Mouse (Mus musculus) MEL-GATA-1-ER (cell line): ENCODE data around the gene Arel1.

Experiments used
- DNase-seq: peaks from one replicate; pipeline ENCODE4 v3.0.0-alpha.2; 2012; ENCODE audit warnings: low read depth; ENCODE audit errors: extremely low read depth

The Arel1 gene

DNA sequence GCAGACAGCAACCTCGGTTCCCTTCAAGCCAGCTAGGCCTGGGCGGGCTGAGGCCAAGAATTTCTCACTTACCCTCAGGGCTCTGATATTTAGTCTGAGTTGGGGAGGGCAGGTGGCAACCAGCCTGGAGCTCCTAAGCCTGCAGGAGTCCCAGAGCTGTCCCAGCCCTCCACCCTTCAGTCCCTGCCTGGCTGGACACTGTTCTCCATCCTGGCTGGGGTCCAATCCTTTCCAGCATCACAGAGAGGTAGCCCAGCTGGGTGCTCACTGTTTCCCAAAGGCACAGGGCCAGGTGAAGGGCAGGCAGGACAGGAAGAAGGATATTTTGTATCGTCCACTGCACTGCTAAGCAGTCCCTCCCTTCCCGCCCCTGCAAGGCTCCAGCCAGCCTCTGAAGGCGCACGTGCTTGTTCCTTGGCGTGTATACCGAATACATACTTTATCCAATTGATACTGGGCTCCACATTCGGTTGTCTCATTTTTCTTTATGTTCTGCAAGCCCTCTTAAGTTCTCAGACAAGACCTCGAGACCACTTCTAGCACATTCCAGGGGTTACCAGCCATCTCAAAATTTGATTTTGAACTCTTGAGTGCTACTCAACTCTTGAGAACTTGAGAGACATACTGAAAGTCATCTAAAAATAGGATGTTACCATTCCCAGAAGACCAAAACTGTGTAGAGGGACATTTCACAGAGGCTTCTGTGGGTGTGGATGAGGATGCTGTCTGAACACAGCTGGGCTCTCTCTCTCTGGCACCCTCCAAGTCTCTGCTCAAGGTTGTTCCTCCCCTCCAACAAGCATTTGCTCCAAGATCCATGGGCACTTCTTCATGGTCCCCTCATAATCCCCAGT is 62.8 kb downstream of the Arel1 start:
- DNase-seq, result no peak

DNA sequence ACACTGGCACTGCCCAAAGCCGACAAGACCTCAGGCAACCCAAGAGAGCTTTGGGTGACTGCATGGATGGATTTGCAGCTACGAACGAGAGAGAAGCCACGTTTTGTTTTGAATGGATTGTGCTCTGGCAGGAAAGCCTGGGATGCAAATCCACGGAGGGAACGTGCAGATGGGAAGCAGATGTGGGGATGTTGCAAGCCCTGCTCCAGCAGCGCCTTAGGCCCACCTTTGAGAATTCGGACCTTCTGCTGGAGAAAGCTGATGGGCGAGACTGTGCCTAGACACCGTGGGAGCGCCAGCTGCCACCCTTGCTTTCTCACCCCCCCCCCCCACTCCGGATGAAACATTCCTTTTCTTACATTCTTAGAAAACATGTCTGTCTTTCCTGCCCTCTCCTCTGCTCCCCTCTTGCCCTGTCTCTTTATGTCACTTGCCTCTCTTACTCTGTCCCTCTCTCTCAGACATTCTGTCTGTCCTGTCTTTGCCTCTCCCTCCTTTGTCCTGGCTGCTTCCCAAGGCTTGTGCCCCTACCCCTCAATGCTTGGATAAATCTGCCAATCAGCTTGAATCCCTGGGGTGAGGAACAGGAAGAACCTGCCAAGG is 63.6 kb downstream of the Arel1 start:
- DNase-seq, result no peak

DNA sequence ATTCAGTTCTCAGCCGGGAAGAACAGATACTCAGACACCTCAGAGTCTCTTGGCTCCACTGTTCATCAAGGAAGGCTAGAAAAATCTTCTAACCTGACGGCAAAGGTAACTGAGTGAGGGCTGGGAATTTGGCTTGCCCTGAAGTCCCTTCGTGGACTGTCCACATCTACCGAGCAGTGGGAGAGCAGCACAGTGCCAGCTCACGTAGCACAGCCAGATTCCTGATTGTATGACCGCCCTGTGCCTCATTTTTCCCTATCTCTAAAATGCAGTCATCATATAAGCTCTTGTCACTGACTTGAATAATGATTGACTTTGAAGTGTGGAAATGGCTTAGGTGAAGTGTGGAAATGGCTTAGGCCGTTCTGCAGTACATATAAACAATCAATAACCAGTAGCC is 66.3 kb downstream of the Arel1 start:
- no peak for DNase-seq

DNA sequence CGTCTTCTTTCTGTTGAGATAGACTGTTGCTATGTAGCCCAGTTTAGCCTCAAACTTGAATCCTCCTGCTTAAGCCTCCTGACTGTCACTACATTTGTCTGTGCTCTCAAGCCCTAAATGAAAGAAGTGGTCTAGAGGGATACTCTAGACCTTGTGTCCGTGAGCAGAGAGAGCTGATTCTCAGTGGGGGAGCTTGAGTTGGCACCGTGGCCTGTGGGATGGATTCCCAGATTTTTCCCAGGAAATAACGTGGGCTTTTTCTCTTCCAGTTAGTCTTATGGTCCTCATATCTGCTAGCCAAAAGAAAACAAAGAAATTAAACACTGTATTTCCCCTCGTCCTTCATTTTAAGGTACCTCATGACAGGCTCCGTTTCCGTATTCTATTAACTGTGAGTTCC is 70.4 kb downstream of the Arel1 start:
- DNase-seq, result no peak

DNA sequence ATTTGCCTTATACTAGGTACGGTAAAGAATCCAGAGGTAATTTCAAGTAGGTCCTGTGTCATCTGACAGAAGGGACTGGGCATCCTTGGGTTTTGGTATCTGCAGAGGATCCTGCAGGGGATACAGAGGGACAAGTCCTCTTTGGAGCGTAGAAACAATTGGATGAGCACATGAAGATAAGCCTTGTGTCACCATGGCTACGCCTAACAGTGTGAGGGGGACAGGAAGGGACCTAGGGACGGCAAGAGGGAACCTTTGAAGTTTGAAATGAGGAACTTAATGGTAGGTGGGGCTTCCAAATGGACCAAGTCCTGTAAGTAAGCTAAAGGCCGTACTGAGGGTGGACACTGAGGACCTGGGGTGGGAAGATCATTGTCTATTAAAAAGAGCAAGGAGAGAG is 73.4 kb downstream of the Arel1 start:
- peak; percentile 63 for DNase-seq

DNA sequence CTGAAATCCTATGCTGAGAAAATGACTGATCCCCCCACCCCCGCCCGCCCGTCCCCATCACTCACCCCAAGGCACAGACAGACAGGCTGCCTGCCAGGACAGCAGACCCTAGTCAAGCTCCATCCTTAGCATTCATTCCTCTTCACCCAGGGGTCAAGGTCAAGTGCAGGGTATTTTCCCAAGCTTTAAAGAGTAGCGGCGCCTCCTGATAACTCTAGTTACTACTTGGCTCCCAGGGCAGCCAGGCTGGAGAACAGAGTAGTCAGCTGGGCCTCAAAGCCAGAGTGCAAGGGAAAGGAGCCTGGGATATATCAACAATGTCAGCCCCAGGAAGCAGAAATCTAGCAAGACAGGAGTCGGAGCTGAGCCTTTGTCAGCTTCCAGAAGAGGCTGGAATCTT is 74.5 kb downstream of the Arel1 start:
- no peak for DNase-seq

DNA sequence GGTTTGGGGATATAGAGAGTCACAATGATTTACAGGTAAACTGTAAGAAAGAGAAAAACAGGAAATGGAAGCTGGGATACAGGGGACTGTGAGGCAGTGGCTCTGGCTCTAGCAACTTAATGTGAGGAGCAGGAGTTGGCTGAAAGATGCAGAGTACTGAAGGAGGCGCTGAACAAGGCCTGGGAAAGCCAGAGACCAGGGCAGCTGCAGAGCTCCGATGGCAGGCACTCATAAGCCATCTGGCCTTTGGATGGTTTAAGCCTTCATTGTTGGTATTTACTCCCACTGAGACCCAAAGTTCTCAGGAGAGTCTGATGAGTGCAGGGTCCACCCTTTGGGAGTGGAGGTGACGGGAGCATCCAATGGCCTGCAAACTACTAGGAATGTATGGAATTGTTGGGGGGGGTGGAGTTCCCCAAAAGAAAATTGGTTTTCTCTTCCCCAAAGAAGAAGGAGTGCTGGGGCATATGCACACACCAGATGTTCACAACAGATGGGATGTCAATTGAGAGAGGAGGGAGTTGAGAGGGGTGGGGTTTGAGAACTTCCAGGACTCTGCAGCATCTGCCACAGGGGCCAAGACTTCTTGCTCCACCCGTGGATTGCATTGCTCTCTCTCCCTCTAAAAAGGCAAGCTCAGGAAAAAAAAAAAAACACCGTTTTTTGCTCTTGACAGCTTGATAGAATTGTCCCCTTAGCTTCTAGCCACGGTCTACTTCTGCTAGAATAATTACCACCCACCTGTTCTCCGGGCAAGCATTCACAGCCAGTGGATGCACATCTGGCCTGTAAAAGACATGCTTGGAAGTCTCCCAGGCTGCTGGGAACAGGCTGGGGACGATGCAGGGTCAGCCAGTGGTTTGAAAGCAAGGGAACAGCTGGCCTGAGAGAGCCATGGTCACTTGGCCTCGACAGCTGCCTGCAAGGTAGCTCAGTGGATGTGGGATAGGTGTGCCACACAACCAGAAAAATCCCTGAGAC is 76.8 kb downstream of the Arel1 start:
- no peak for DNase-seq

DNA sequence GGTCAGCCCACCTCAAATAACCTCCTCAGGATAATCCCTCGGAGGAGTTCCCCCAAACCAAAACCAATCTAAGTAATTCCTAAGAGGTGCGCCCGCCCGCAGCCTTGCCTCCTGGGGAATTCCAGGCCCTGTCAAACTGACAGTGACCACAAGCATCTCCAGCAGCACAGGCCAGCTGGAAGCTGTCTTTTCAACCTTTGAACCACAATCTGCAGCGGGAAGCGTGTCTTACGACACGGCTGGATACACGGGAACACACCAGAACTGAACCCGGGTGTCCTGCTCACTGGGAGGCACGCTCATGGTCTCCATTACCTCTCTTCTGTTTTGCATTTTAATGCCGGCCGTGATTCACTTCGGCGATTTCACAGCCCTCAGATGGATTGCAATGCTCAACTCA is 80.4 kb downstream of the Arel1 start:
- no peak for DNase-seq

DNA sequence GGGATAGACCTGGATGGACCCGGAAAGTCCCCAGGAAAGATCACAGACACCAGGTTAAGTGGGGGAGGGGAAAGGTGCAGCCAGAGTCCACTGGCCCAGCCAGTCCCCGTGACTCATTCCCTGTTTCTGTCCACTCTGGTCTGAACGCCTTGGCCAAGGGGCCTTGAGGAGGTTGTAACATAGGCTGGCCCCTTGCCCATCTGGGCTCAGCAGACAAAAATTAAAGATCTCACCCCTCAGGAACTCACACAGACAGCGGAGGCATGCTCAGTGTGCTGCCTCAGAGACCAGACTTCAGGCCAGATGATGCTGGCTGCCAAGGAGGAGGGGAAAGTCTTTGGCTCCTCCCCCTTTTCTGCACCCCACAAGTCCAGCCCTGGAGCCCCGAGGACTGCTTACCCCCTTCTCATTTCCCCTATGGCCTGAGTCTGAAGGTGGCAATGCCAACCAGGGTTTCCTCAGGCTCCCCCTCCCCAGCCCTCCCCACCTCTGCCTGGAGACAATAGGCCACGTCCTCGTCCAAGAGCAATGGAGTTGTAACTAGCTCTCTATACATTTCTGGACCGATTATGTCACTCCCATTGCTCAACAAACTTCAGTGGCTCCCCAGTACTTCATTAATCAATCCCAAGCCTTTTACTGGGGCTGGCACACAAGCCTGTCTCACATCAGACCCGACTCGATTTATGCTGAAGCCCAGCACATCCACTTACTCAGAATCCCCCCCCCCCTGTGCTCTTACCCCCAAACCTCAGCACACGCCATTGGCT is 85.4 kb downstream of the Arel1 start:
- DNase-seq, result no peak

DNA sequence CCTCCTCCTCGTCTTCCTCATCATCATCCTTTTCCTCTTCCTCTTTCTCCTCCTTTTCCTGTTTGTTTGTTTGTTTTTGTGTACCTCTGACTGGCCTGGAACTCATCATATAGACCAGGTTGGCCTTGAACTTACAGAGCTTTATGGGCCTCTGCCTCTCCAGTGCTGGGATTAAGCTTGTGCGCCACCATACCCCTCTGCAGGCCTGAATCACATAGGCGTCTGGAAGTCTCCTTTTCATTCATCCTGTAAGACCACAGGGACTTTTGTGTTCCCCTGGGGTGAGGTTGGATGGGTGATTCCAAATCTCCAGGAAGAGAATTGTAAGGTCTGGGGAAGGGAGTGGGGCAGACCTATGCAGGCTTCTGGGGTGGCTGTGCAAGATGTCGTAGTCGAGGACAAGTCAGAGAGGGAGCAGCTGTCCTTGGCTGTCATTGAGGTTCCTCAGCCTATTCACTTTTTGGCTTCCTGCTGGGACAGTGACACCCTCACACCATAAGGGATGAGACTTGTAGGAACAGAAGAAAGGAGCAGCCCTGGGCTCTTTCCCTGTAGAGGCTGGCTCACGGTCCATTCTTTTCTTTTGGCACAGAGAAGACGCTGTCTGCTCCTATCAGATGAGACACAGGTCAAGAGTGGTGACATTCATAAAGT is 86.2 kb downstream of the Arel1 start:
- DNase-seq, result no peak

DNA sequence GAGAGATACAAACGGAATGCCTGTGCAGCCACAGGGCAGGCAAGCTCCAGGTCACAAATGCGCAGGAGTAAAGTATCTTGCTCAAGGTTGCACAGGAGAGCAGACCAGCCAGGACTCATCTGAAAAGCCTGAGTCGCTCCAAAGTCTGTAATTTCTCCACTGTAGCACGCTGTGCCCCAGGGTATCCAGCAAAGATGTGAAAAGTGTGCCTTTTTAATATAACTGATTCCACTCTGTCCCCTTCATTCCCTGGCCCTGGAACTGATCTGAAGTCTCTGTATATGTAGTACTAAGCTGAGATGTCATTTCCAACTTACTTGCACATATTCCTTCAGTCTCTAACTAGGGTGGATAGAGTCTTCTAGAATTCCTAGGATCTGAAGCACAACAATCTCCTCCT is 87.9 kb downstream of the Arel1 start:
- DNase-seq, result no peak

DNA sequence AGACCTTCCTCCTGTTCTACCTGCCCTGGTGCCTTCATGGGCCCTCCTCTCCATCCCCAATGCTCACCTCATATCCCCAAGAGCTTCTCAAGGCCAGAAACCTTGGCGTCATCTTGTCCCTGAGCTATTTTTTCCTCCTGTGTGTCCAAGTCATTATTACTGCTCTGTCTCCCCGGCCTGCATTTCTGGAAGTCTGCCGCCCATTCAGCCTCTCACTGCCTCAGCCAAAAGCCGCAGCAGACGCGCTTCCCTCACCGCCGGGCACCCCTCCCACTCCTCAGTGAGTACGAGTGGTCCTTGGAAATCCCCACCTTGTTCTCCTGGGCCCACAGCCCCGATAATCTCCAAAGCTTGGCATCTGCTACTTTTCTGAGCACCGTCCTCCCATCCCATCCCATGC is 90.6 kb downstream of the Arel1 start:
- DNase-seq, result no peak

DNA sequence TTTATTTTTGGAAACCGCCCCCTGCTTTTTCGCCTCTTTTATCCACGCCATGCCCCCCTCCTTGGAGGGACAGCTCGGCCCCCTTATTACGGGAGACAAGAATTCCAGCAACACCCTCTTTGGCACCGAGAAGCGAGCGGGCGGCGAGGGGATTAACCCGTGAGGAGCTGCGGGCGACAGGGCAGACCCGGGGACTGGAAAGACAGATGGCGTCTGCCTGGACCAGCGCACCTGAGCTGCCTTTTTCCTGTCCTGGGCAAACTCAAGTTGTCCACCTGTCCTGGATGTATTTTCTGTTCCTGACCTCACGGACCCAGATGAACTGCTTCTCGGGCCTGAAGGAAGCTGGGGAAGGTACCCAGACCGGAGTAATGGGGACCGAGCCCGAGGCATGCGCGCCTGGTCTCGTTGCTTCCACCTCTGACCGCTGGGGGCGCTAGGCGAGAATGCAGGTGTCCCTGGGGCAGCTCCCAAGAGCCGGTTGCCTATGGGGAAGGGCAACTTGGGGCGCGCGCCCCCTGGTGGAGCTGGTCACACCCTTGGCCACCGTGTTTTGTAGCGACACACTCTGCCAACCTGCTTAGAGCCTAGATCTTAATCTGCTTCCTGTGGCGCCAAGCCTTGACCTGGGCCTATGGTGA is 94.1 kb downstream of the Arel1 start, which contains the start of gene Ltbp2:
Gene Ltbp2, minus strand, starts transcription at position 52 of the 641 bp plus-strand sequence.
- DNase-seq, result no peak

DNA sequence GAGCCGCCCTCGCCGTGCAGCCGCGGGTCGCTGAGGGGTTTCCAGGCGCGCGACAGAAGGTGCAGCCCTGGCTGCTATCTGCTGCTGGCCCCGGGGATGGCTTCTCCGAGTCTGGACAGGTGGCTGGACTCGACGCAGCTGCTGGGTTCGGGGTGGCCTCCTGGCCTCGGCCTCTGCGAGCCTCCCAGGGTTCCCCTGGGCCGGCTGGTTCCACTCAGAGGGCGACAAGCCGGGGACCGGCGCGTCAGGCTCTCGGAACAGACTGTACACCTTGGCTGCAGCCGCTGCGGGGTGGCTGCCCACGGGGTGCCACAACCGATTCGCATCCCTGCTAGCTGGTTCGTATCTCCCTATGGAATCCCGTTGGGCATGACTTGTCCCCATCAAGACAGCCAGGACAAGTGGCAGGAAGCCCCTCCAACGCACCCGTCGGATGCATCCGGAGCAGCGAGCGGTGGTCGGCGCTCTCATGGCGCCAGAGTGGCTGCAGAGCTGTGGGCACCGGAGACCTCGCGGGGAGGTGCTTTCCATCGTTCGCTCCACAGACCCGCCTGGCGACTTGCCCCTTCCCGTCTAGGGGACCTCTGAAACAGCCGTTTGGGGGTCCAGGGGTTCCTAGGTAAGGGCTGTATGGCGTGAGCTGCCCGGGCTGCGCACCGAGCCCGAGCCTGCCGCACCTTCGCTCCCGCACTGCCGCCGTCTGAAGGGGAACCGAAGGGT is 94.8 kb downstream of the Arel1 start:
- DNase-seq, result no peak

DNA sequence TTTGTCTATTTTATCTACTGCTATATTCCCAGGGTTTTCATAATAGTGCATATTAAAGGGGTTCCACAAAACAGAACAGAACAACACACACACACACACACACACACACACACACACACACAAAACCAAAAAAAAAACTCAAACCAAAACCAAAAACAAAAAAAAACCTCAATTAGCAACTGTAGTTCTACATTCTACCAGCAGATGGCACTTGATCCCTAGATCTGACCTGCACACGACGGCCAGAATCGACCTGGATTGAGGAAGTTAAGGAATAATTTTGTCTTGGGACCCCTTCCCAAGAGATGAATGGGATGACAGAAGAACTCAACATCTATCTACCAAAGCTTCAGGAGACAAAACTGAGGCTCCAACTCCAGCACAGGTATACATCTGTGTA is 97.3 kb downstream of the Arel1 start:
- peak; percentile 24 for DNase-seq

DNA sequence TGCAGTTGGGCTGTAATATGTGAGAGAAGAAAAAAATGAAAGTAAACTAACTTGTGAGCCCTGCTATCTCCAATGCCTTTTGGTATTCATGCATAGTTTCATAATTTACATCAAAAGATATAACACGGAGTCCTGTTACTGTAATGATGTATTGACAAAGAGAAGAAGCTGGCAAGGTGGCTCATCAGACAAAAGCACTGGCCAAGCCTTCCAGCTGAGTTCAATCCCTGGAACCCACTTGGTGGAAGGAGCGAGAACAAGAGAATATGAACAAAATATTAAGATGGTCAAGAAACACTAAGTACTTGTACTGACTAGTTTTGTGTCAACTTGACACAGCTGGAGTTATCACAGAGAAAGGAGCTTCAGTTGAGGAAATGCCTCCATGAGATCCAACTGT is 98.4 kb downstream of the Arel1 start:
- no peak for DNase-seq
